Mouse (Mus musculus): ENCODE measurements at regions not wholly inside any gene's neighbourhood (a gene's known extent, or its start where the extent isn't known, plus 50 kb on each side); places are given as distances from the start of the nearest gene placed in this dataset.
"Not testable (repeated sequence)": the region's sequence is repeated elsewhere in the genome, so short reads cannot be mapped to it uniquely, and the experiment has no call there.

- DNase-seq (ENCODE audit: extremely low spot score in 1 of 2, low spot score in 1 of 2) = no peak
Observed at GRCm38 (mm10) chr4:66691598-66692220, 135.7 kb upstream of the Tlr4 start.

- no peak for DNase-seq (ENCODE audit: extremely low spot score in 1 of 2, low spot score in 1 of 2)
Observed at GRCm38 (mm10) chr4:66693982-66694578, 133.3 kb upstream of the Tlr4 start.

GRCm38 (mm10) chr4:66715821-66716760 is 111.3 kb upstream of the Tlr4 start:
- peak in 1 of 2 experiments; percentile 13 for DNase-seq (ENCODE audit: extremely low spot score in 1 of 2, low spot score in 1 of 2)

- DNase-seq (ENCODE audit: extremely low spot score in 1 of 2, low spot score in 1 of 2) = no peak
Observed at GRCm38 (mm10) chr4:66737407-66737806, 90.0 kb upstream of the Tlr4 start.

DNA sequence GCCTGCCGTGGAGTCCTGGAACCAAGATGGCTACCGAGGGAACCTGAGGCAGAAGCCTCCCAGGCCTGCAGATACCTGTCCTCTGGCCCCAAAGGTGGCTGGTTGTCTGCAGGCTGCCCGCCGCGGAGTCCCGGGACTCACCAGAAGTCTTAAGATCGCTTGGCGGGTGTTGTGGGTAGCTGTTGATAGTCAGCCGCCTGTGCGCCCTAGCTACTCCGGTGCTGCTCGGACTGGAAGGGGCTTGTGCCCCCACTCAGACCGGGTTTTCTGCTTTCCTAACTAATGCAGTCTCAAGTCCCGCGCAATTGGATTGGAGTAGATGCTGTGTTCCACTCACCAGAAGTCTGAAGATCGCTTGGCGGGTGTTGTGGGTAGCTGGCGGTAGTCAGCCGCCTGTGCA is 84.0 kb upstream of the Tlr4 start:
- not testable (repeated sequence) for DNase-seq (ENCODE audit: extremely low spot score in 1 of 2, low spot score in 1 of 2)

GRCm38 (mm10) chr4:66768762-66769161 is 58.6 kb upstream of the Tlr4 start:
- peak; percentile 48 to 87 for DNase-seq (ENCODE audit: extremely low spot score in 1 of 2, low spot score in 1 of 2)
